Mouse (Mus musculus) cerebellum, adult 8-10 months (tissue): Measurements from ENCODE around the gene Susd2.

Experiments
- DNase-seq: peaks from one replicate; pipeline ENCODE4 v3.0.0; 2022

Gene Susd2

DNA sequence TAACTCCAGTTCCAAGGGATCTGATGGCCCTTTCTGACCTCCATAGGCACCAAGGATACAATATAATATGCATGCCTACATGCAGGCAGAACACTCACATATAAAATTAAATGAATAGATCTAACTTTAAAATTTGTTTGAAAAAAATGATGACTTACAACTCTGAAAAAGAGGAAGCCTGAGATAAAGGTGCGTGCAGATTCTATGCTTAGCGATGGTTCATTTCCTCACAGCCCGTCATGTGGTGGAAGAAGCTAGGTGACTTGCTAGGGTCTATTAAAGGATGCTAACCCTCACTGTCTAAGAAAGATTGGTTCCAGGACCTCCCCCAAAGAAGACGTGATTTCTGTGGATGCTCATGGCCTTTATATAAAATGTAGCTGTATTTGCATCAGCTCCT, 27.8 kb downstream of the Susd2 start:
- no peak for DNase-seq

DNA sequence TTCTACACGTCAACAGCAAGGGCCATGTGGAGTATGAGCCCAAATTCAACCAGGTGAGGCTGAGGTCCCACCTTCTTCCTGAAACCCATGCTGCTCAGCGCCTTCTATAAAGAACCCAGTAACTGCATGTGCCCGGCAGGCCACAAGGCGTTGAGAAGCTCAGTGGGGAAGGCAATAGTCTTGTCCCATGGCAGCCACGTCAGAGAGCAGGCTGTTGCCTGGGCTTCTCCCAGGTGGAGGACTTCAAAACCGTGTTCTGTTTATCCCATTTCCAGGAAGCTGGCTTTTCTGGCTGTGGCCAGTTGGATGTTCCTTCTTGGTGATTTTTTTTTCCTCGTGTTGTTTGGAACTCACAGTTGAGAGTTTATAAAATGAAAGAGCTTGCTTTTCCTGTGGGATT, 33.3 kb downstream of the Susd2 start:
- DNase-seq, result no peak

DNA sequence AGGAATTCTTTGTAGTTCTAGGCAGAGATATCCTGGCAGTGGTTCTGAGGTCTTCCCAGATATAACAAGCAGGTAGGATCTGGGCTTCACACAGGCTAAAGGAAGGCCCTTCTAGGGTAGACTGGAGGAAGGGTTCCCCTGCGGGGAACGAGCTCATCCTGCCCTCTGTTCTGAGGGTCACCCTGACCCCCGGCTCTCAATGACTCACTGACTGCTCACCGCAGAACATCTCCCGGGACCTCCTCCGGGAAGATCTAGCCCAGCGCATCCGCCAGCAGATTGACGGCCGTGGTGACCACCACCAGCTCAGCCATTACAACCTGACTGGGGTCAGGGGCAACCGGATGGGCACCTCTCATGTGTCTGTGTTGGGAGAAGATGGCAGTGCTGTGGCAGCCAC, 34.8 kb downstream of the Susd2 start:
- DNase-seq, result no peak

- no peak for DNase-seq
Measured at GRCm38 (mm10) chr10:75607253-75607652, 36.6 kb downstream of the Susd2 start.

DNA sequence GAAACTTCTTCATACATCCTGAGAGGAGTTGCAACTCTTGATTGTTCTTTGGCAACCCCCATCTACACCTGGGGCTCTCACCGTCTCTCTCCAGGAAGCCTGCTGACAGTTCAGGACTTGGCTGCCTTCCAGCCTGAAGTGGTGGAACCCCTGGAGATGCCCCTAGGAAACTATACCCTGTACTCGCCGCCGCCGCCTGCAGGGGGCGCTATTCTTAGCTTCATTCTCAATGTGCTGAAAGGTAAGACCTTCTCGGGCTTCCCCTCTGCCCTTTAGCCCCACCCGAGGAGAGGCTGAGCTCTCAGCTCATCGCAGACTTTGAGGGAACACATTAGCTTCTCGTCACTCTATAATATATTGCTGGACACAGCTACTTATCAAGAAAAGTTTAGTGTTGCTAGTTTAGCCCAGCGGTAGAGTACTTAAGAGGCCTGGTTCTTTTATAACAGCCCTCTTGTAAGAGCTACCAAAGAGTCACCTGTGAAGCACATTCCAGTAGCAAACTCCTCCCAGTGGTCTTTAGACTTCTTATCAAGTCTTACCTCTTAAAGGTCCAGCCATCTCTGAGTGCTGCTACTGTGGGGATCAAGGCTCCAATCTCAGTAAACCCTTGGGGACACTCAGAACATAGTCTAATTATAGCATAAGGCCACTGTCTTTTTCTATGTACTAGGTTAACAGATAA, 38.5 kb downstream of the Susd2 start:
- DNase-seq, result no peak

DNA sequence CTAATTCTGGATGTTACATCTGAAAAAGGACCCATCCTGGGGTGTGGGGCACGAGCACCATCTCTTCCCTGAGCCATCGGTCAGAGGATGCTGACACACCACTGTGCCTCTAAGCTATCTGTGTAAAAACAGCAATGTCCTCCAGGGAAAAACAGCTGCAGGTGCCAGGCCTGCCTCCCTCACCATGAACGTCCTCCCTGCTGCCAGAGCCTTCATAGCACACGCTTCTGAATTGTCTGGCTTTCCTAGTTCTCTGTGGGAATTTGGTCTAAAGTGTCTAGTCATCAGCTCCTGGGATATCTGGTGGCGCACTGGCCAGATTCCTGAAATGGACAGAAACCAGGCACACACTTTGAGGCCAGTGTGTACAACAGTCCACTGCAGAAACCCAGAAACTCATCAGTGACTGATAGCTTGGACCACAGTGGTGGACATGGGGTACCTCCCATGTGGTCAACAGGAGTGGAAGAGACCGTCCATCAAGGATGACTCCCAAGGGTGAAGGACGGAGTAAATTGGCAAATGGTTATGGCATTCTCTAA, 43.5 kb downstream of the Susd2 start:
- no peak for DNase-seq

DNA sequence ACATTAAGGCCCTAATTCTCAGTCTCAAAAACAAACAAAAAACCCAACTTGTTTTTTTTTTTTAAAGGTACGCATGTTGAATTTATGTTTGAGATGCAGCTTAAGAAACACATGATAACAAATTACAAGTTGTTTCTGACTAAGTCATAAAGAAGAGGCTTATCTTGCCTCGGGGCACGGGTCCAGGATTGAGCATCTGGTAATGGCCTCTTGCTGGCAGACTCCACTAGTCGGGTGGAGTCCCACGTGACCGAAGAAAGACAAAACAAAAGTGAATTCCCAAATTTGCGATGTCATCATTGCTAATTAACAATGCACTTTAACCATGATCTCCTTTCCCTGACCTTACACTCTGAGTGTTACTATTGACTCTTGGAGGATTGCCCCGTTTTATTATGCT, 47.8 kb downstream of the Susd2 start:
- no peak for DNase-seq

- DNase-seq, result no peak
Measured at GRCm38 (mm10) chr10:75592585-75592984, 51.2 kb downstream of the Susd2 start.

DNA sequence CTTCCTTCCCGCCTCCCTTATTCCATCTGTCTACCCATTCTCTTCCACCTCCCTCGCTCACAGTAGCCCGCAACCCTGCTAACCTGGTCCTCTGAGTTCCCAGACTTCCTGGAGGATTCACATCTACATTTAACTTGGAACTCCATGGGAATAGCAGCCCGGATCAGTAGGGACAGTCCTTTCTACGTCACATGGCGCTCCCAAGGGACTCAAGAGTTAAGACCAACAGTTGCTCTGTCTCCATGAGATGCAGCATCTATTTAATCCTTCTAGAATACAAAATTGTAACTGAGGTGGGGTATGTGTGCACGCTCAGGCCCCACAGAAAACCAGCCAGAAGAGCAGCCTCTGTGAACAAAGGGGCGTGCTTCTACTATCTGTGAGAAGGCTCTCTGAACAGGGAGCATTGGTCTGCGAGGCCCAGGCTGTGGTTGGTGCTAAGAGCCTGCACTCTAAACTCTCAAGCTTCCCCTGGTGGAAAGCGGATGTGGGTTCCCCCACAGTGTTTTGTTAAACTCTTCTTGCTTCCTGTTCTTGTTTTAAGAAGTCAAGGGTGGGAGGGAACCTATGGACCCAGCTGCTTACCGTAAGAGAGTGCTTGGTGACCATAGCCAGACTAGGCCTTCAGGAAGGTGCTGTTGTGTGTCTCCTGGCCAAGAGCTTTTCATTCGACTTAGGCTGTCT, 52.5 kb downstream of the Susd2 start:
- DNase-seq, result no peak

- DNase-seq, result no peak
Measured at GRCm38 (mm10) chr10:75589651-75590050, 54.2 kb downstream of the Susd2 start.

DNA sequence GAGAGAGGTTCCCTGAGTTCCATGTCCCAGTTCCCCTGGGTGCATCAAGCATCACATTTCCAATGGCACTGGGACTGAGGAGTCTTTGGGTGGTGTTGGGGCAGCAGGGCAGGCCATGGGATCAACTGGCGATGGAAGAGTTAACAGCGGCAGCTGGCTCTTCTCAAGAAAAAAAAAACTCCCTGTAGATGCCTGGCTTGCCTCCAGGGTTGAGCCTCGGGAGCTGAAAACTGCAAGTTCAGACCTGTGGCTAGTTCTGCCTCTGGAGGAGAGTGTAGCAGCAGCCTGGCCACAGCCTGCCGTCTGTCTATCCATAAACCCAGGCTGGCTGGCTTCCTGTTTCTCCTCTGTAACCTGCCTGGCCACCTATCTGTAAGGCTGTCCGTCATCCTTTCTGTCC, 54.7 kb downstream of the Susd2 start, which contains the start of gene Ggt5:
TSS of gene Ggt5 (plus strand) at position 212 of the 400 bp plus-strand sequence.
- no peak for DNase-seq

DNA sequence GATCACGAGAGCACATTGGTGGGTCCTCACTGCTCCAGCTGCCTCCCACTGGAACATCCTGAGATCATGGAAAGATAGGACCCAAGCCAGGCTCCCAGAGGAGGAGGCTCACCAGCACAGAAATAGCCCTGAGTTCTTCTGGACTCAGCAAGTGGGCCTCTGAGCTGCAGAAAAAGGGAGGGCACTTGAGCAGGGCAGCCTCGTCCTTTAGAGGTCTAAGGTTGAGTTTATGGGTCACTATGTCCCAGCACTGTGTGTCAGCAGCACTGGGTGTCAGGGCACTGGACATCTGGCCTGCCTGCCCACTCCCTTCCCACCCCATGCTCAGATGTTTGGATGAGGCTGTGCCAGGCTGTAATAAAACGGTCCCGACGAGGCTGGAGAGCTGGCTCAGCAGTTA, 55.5 kb downstream of the Susd2 start:
- no peak for DNase-seq

DNA sequence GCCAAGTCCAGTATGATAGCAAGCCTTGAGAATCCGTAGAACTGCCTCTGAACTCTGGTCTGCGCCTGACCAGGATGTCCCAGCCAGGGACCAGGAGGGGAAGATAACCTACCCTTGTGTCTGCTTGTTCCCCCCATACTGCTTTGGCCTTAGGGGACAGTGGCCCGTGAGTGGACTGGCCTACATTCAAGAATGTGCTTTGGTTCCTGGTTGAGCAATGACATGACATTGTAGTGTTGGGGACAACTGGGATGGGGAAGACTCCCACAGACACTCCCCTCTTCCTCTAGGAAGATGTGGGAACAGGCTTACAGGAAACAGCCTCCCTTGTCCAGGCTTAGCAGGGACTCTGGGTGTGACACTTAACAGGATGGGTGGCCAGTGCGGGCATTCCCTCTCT, 56.0 kb downstream of the Susd2 start:
- DNase-seq, result no peak
